17 mouse cellular contexts compared by ENCODE assay signal in the genomic region with DNA sequence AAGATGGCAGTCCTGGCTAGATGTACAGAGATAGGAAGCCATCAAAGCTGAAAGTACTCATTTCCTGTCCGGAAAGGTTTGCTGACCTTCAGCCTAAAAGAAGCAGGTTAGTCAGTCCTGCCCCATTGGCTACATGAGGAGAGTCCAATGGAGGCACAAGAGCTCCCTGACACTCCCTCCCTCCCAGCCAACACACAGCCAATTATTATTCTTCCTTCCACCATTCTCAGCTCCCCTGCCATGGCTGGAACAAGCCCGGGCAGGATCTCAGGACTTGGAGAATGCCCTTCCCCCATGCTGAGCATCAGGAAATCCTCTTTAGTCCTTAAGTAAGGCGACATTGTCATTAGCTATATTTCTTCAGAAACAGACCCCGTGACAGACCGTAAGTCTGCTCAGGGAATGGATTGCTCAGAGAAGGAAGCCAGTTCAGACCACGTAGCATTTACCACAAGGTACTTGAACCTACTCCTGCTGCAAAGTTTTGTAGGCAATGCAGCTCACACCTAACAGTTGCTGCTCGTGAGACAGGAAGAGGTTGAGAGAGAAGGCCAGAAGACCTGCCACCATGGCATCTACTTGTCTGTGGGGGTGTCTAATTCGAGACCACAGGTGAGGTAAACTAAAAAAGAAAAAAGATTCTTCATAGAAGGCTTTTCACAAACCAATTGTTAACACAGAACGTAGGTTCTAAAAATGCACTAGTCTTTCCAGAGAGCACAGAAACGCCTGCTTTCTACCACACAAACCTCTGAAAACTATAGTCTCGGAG. TPM values are rescaled to one million over a fixed set of nuclear protein-coding genes. Genes with fewer than 3 reads are reported as not detected.
A peak's percentile ranks its signal among the peaks of the same experiment; 100 is the strongest.
DNase-seq lines count a peak whose midpoint lies in the region; ATAC-seq and TF ChIP-seq lines count a peak whose summit lies in the region.
"Had no signal": no experiment of that assay in that cellular context is flagged by ENCODE, and none has a peak within 500 bp of the region (broad histone marks: within the 10 kb centered on the region; RNA-seq: fewer than 3 reads in every experiment).

No protein-coding gene starts in this region.

- no peaks in the 10 kb centered on the region for H3K4me1 ChIP-seq in kidney, embryonic 14.5 days (ENCODE audit: control insufficient read depth, insufficient read depth, low read length)
- no peaks in the 10 kb centered on the region for H3K4me1 ChIP-seq in stomach, embryonic 15.5 days
- no peaks in the 10 kb centered on the region for H3K4me1 ChIP-seq in stomach, postnatal 0 days (replicated peaks; ENCODE audit: control insufficient read depth, insufficient read depth)
- no peaks in the 10 kb centered on the region for H3K4me1 ChIP-seq in forebrain, embryonic 16.5 days (replicated peaks; ENCODE audit: control insufficient read depth, insufficient read depth, low read length)
- H3K4me1 ChIP-seq in intestine, postnatal 0 days (replicated peaks; ENCODE audit: control insufficient read depth, insufficient read depth, low read length): no peaks in the 10 kb centered on the region
- no peaks in the 10 kb centered on the region for H3K4me1 ChIP-seq in midbrain, postnatal 0 days (ENCODE audit: insufficient read depth, low read length)
- H3K4me1 ChIP-seq: embryonic facial prominence, embryonic 15.5 days; intestine, embryonic 15.5 days had no signal

- no peak overlapping the region for H3K4me3 ChIP-seq in kidney, embryonic 14.5 days (ENCODE audit: low read length)
- H3K4me3 ChIP-seq in stomach, embryonic 15.5 days (replicated peaks): no peak overlapping the region
- no peak overlapping the region for H3K4me3 ChIP-seq in stomach, postnatal 0 days (ENCODE audit: low read depth, low read length)
- H3K4me3 ChIP-seq in forebrain, embryonic 16.5 days (replicated peaks; ENCODE audit: low read length): no peak overlapping the region
- no peak overlapping the region for H3K4me3 ChIP-seq in intestine, postnatal 0 days (ENCODE audit: low read depth, low read length)
- H3K4me3 ChIP-seq in midbrain, postnatal 0 days (ENCODE audit: low read depth, low read length): no peak overlapping the region
- H3K4me3 ChIP-seq: embryonic facial prominence, embryonic 15.5 days; heart, embryonic 13.5 days; intestine, embryonic 15.5 days; megakaryocyte, embryonic 14.5 days had no signal

- H3K9me3 ChIP-seq in kidney, embryonic 14.5 days (ENCODE audit: control insufficient read depth, low read length): no peaks in the 10 kb centered on the region; the same call in 1 of the 2 replicates
- no peaks in the 10 kb centered on the region for H3K9me3 ChIP-seq in stomach, embryonic 15.5 days
- no peaks in the 10 kb centered on the region for H3K9me3 ChIP-seq in stomach, postnatal 0 days (ENCODE audit: control insufficient read depth, low read length)
- H3K9me3 ChIP-seq in forebrain, embryonic 16.5 days (ENCODE audit: control insufficient read depth, low read length): no peaks in the 10 kb centered on the region
- H3K9me3 ChIP-seq in intestine, postnatal 0 days (ENCODE audit: control insufficient read depth): 0 out of 2 replicates have a peak, but pooled peaks cover 3% of the 10 kb centered on the region
- H3K9me3 ChIP-seq in midbrain, postnatal 0 days (ENCODE audit: low read length): no peaks in the 10 kb centered on the region
- H3K9me3 ChIP-seq: embryonic facial prominence, embryonic 15.5 days; intestine, embryonic 15.5 days had no signal

- no peaks in the 10 kb centered on the region for H3K36me3 ChIP-seq in kidney, embryonic 14.5 days (ENCODE audit: control insufficient read depth, insufficient read depth, low read length)
- no peaks in the 10 kb centered on the region for H3K36me3 ChIP-seq in stomach, embryonic 15.5 days
- H3K36me3 ChIP-seq in stomach, postnatal 0 days (ENCODE audit: control insufficient read depth, insufficient read depth, low read length): no peaks in the 10 kb centered on the region
- H3K36me3 ChIP-seq in forebrain, embryonic 16.5 days (ENCODE audit: control insufficient read depth, insufficient read depth): no peaks in the 10 kb centered on the region
- no peaks in the 10 kb centered on the region for H3K36me3 ChIP-seq in intestine, postnatal 0 days (ENCODE audit: control insufficient read depth, insufficient read depth)
- no peaks in the 10 kb centered on the region for H3K36me3 ChIP-seq in midbrain, postnatal 0 days (ENCODE audit: insufficient read depth, low read length)
- H3K36me3 ChIP-seq: embryonic facial prominence, embryonic 15.5 days; G1E; heart, embryonic 13.5 days; intestine, embryonic 15.5 days had no signal

- TF ChIP-seq EP300 in stomach, postnatal 0 days (optimal IDR thresholded peaks at IDR 0.05): no peak

- WGBS in kidney, embryonic 14.5 days: 73% methylated on average over 11 of the region's 11 CpGs
- 74% methylated on average over 11 of the region's 11 CpGs for WGBS in stomach, embryonic 15.5 days
- 79% methylated on average over 11 of the region's 11 CpGs for WGBS in stomach, postnatal 0 days
- 80% methylated on average over 11 of the region's 11 CpGs for WGBS in forebrain, embryonic 16.5 days
- 80% methylated on average over 11 of the region's 11 CpGs for WGBS in intestine, postnatal 0 days
- WGBS in midbrain, postnatal 0 days: 69% methylated on average over 11 of the region's 11 CpGs

- no peak for DNase-seq in kidney, adult 18-20 months
- DNase-seq in stomach, postnatal 0 days (ENCODE audit: low spot score): no peak
- DNase-seq in midbrain, postnatal 0 days (ENCODE audit: low spot score): no peak
- DNase-seq: adrenal gland, adult 2 months; cerebellum, adult 8-10 months; right cerebral cortex, postnatal 25 days had no signal

- H3K9ac ChIP-seq in kidney, embryonic 14.5 days (ENCODE audit: low read depth, low read length): no peak overlapping the region
- H3K9ac ChIP-seq in stomach, embryonic 15.5 days: no peak overlapping the region
- no peak overlapping the region for H3K9ac ChIP-seq in stomach, postnatal 0 days (ENCODE audit: low read length)
- no peak overlapping the region for H3K9ac ChIP-seq in forebrain, embryonic 16.5 days (replicated peaks; ENCODE audit: low read depth, low read length)
- H3K9ac ChIP-seq in intestine, postnatal 0 days (ENCODE audit: low read depth, low read length): no peak overlapping the region
- H3K9ac ChIP-seq in midbrain, postnatal 0 days (replicated peaks; ENCODE audit: low read length, poor library complexity, severe bottlenecking): no peak overlapping the region
- H3K9ac ChIP-seq: embryonic facial prominence, embryonic 15.5 days; heart, embryonic 13.5 days; intestine, embryonic 15.5 days had no signal

- H3K27ac ChIP-seq in kidney, embryonic 14.5 days (ENCODE audit: low read depth, low read length): peak overlapping the region; percentile 30; the same call in 1 of the 2 replicates
- H3K27ac ChIP-seq in stomach, embryonic 15.5 days: peak overlapping the region; percentile 28; the same call in 1 of the 2 replicates
- no peak overlapping the region for H3K27ac ChIP-seq in stomach, postnatal 0 days (replicated peaks)
- no peak overlapping the region for H3K27ac ChIP-seq in forebrain, embryonic 16.5 days (ENCODE audit: low read length)
- H3K27ac ChIP-seq in intestine, postnatal 0 days (ENCODE audit: low read depth, low read length): no peak overlapping the region
- H3K27ac ChIP-seq in midbrain, postnatal 0 days (ENCODE audit: low read depth, low read length): no peak overlapping the region
- H3K27ac ChIP-seq: embryonic facial prominence, embryonic 15.5 days; heart, embryonic 13.5 days; intestine, embryonic 15.5 days had no signal

- no peaks in the 10 kb centered on the region for H3K27me3 ChIP-seq in kidney, embryonic 14.5 days (ENCODE audit: control insufficient read depth, insufficient read depth, low read length)
- no peaks in the 10 kb centered on the region for H3K27me3 ChIP-seq in stomach, embryonic 15.5 days (replicated peaks)
- H3K27me3 ChIP-seq in stomach, postnatal 0 days (ENCODE audit: control insufficient read depth, insufficient read depth, low read length): no peaks in the 10 kb centered on the region
- no peaks in the 10 kb centered on the region for H3K27me3 ChIP-seq in forebrain, embryonic 16.5 days (replicated peaks; ENCODE audit: control insufficient read depth, insufficient read depth, low read length)
- no peaks in the 10 kb centered on the region for H3K27me3 ChIP-seq in intestine, postnatal 0 days (replicated peaks; ENCODE audit: control insufficient read depth, insufficient read depth, low read length)
- no peaks in the 10 kb centered on the region for H3K27me3 ChIP-seq in midbrain, postnatal 0 days (ENCODE audit: insufficient read depth, low read length)
- H3K27me3 ChIP-seq: embryonic facial prominence, embryonic 15.5 days; heart, embryonic 13.5 days; intestine, embryonic 15.5 days; megakaryocyte, embryonic 14.5 days had no signal

- no peak overlapping the region for H3K4me2 ChIP-seq in kidney, embryonic 14.5 days (replicated peaks; ENCODE audit: low read depth, low read length)
- H3K4me2 ChIP-seq in stomach, embryonic 15.5 days: no peak overlapping the region
- H3K4me2 ChIP-seq in stomach, postnatal 0 days (replicated peaks; ENCODE audit: low read depth): no peak overlapping the region
- H3K4me2 ChIP-seq in forebrain, embryonic 16.5 days (ENCODE audit: low read length): no peak overlapping the region
- H3K4me2 ChIP-seq in intestine, postnatal 0 days (replicated peaks; ENCODE audit: low read depth): no peak overlapping the region
- no peak overlapping the region for H3K4me2 ChIP-seq in midbrain, postnatal 0 days (ENCODE audit: low read depth, low read length, poor library complexity, severe bottlenecking)
- H3K4me2 ChIP-seq: embryonic facial prominence, embryonic 15.5 days; heart, embryonic 13.5 days; intestine, embryonic 15.5 days had no signal

- ATAC-seq in kidney, embryonic 14.5 days (ENCODE audit: low FRiP score, low TSS enrichment): no peak
- no peak for ATAC-seq in stomach, embryonic 15.5 days (ENCODE audit: insufficient read depth, low FRiP score, low read depth)
- no peak for ATAC-seq in stomach, postnatal 0 days (ENCODE audit: low FRiP score, low TSS enrichment)
- peak; percentile 16 for ATAC-seq in inflammation-experienced regulatory T-cells, adult 6 months
- no peak for ATAC-seq in forebrain, embryonic 16.5 days
- ATAC-seq in intestine, postnatal 0 days: no peak
- no peak for ATAC-seq in midbrain, postnatal 0 days (ENCODE audit: low FRiP score)
- ATAC-seq: intestine, embryonic 15.5 days had no signal

- TF ChIP-seq CTCF in stomach, postnatal 0 days (IDR thresholded peaks at IDR 0.05; ENCODE audit: low read depth): no peak
- no peak for TF ChIP-seq CTCF in intestine, postnatal 0 days (IDR thresholded peaks at IDR 0.05; ENCODE audit: low read depth)
- no peak for TF ChIP-seq CTCF in midbrain, postnatal 0 days (IDR thresholded peaks at IDR 0.05)

RNA-seq across cellular contexts. Expression of a gene that starts 15.1 kb away (rescaled TPM):
- polyA plus RNA-seq in kidney, embryonic 14.5 days (2014; fragmentation: Nextera tagmentation; extraction: Ambion mirVana): 20.5 and 32.0 TPM in 2 replicates
- polyA plus RNA-seq in stomach, embryonic 15.5 days (2015; fragmentation: Nextera tagmentation; extraction: Ambion mirVana): 13.5 and 14.6 TPM in 2 replicates
- polyA plus RNA-seq in stomach, postnatal 0 days (2015; fragmentation: Nextera tagmentation; extraction: Ambion mirVana): 4.9 and 5.1 TPM in 2 replicates
- polyA plus RNA-seq in inflammation-experienced regulatory T-cells, adult 6 months (2017; shearing (Covaris generic)): 10 to 100 TPM; 46.2 to 79.7 (median 73.6) TPM
- 2.4 and 2.9 TPM in 2 replicates for polyA plus RNA-seq in forebrain, embryonic 16.5 days (2015; fragmentation: Nextera tagmentation; extraction: Ambion mirVana)
- 9.5 and 10.9 TPM in 2 replicates for polyA plus RNA-seq in intestine, postnatal 0 days (2015; fragmentation: Nextera tagmentation; extraction: Ambion mirVana)
- 3.1 and 4.1 TPM in 2 replicates for total RNA-seq in midbrain, postnatal 0 days (2014; rRNA removed)
- polyA plus RNA-seq in midbrain, postnatal 0 days (2015; fragmentation: Nextera tagmentation; extraction: Ambion mirVana): 2.3 and 2.5 TPM in 2 replicates
- polyA plus RNA-seq: G1E had no signal

RNA-seq across cellular contexts. Expression of a gene that starts 31.8 kb away (rescaled TPM):
- 44.5 and 71.8 TPM in 2 replicates for polyA plus RNA-seq in kidney, embryonic 14.5 days (2014; fragmentation: Nextera tagmentation; extraction: Ambion mirVana)
- 55.1 and 56.4 TPM in 2 replicates for polyA plus RNA-seq in stomach, embryonic 15.5 days (2015; fragmentation: Nextera tagmentation; extraction: Ambion mirVana)
- polyA plus RNA-seq in stomach, postnatal 0 days (2015; fragmentation: Nextera tagmentation; extraction: Ambion mirVana): 44.0 and 45.7 TPM in 2 replicates
- polyA plus RNA-seq in inflammation-experienced regulatory T-cells, adult 6 months (2017; shearing (Covaris generic)): 10 to 100 TPM; 64.3 to 71.7 (median 67.1) TPM
- polyA plus RNA-seq in forebrain, embryonic 16.5 days (2015; fragmentation: Nextera tagmentation; extraction: Ambion mirVana): 81.4 and 88.2 TPM in 2 replicates
- 93.6 and 108 TPM in 2 replicates for polyA plus RNA-seq in intestine, postnatal 0 days (2015; fragmentation: Nextera tagmentation; extraction: Ambion mirVana)
- total RNA-seq in midbrain, postnatal 0 days (2014; rRNA removed): 122 and 140 TPM in 2 replicates
- polyA plus RNA-seq in midbrain, postnatal 0 days (2015; fragmentation: Nextera tagmentation; extraction: Ambion mirVana): 84.5 and 85.2 TPM in 2 replicates

RNA-seq across cellular contexts. Expression of a gene that starts 34.6 kb away (rescaled TPM):
- polyA plus RNA-seq in kidney, embryonic 14.5 days (2014; fragmentation: Nextera tagmentation; extraction: Ambion mirVana): 0.38 and 0.53 TPM in 2 replicates
- polyA plus RNA-seq in stomach, embryonic 15.5 days (2015; fragmentation: Nextera tagmentation; extraction: Ambion mirVana): 0.72 and 3.0 TPM in 2 replicates
- 3.6 and 4.4 TPM in 2 replicates for polyA plus RNA-seq in stomach, postnatal 0 days (2015; fragmentation: Nextera tagmentation; extraction: Ambion mirVana)
- polyA plus RNA-seq in inflammation-experienced regulatory T-cells, adult 6 months (2017; shearing (Covaris generic)): under 1 TPM in 2 of 3 experiments, not detected in 1; 0.20 to 0.26 TPM
- polyA plus RNA-seq in forebrain, embryonic 16.5 days (2015; fragmentation: Nextera tagmentation; extraction: Ambion mirVana): not detected in 2 replicates
- polyA plus RNA-seq in intestine, postnatal 0 days (2015; fragmentation: Nextera tagmentation; extraction: Ambion mirVana): 142 and 144 TPM in 2 replicates
- total RNA-seq in midbrain, postnatal 0 days (2014; rRNA removed): 0.55 TPM in 1 of 2 replicates, not detected in the other
- 0.16 and 0.21 TPM in 2 replicates for polyA plus RNA-seq in midbrain, postnatal 0 days (2015; fragmentation: Nextera tagmentation; extraction: Ambion mirVana)
- polyA plus RNA-seq: G1E; neural tube, embryonic 11.5 days had no signal

RNA-seq across cellular contexts. Expression of a gene that starts 59.7 kb away (rescaled TPM):
- not detected in 2 replicates for polyA plus RNA-seq in kidney, embryonic 14.5 days (2014; fragmentation: Nextera tagmentation; extraction: Ambion mirVana)
- 0.54 and 3.7 TPM in 2 replicates for polyA plus RNA-seq in stomach, embryonic 15.5 days (2015; fragmentation: Nextera tagmentation; extraction: Ambion mirVana)
- 0.25 and 0.74 TPM in 2 replicates for polyA plus RNA-seq in stomach, postnatal 0 days (2015; fragmentation: Nextera tagmentation; extraction: Ambion mirVana)
- polyA plus RNA-seq in inflammation-experienced regulatory T-cells, adult 6 months (2017; shearing (Covaris generic)): 1 to 10 TPM in 1 of 3 experiments, under 1 TPM in 1, not detected in 1; 0.92 to 4.8 TPM
- not detected in 2 replicates for polyA plus RNA-seq in forebrain, embryonic 16.5 days (2015; fragmentation: Nextera tagmentation; extraction: Ambion mirVana)
- polyA plus RNA-seq in intestine, postnatal 0 days (2015; fragmentation: Nextera tagmentation; extraction: Ambion mirVana): 0.47 and 0.61 TPM in 2 replicates
- 0.52 TPM in 1 of 2 replicates, not detected in the other for total RNA-seq in midbrain, postnatal 0 days (2014; rRNA removed)
- polyA plus RNA-seq in midbrain, postnatal 0 days (2015; fragmentation: Nextera tagmentation; extraction: Ambion mirVana): 0.26 TPM in 1 of 2 replicates, not detected in the other
- polyA plus RNA-seq: adrenal gland, adult 2 months; embryonic facial prominence, embryonic 15.5 days; G1E had no signal

Comparison
In these comparisons a context has a peak if more than half of its experiments do, and no peak if none do; other contexts are left out.
1. H3K27ac ChIP-seq: peak in kidney, embryonic 14.5 days (single experiment) and stomach, embryonic 15.5 days (single experiment); none in stomach, postnatal 0 days (single experiment), forebrain, embryonic 16.5 days (single experiment), intestine, postnatal 0 days (single experiment) and midbrain, postnatal 0 days (single experiment).
2. RNA of a gene that starts 34.6 kb away (polyA plus RNA-seq): 142 to 144 TPM in intestine, postnatal 0 days; 3.6 to 4.4 TPM in stomach, postnatal 0 days, 0.72 to 3.0 TPM in stomach, embryonic 15.5 days, 0.38 to 0.53 TPM in kidney, embryonic 14.5 days, 0.16 to 0.21 TPM in midbrain, postnatal 0 days, 0.20 to 0.26 TPM in inflammation-experienced regulatory T-cells, adult 6 months and not detected in forebrain, embryonic 16.5 days; every median in the first group is over 10 times any median in the second.